Mouse (Mus musculus): ENCODE results near the gene Arf4. TPM values are rescaled to one million over a fixed set of nuclear protein-coding genes. Genes with fewer than 3 reads are reported as not detected.
"Not testable (repeated sequence)": the region's sequence is repeated elsewhere in the genome, so short reads cannot be mapped to it uniquely, and the experiment has no call there.

The Arf4 gene
- polyA plus RNA-seq, 1 experiment from 2014 or later = 586 TPM

GRCm38 (mm10) chr14:26675371-26675770 is 37.5 kb downstream of the Arf4 start:
- WGBS = 17% methylated on average over 12 of the region's 12 CpGs
- Histone ChIP-seq H3K9ac (no peak overlapping the region), H3K4me1 (ENCODE audit: insufficient read depth) (0 out of 2 replicates have a peak, but pooled peaks cover 3% of the 10 kb centered on the region), H3K4me2 (peak overlapping the region; percentile 20; the same call in 1 of the 2 replicates), H3K27ac (ENCODE audit: low read depth) (no peak overlapping the region), H3K4me3 (ENCODE audit: low read depth, low read length) (no peak overlapping the region), H3K27me3 (ENCODE audit: insufficient read depth, low read length) (no peaks in the 10 kb centered on the region), H3K9me3 (ENCODE audit: low read depth, low read length) (no peaks in the 10 kb centered on the region), H3K36me3 (ENCODE audit: insufficient read depth) (no peaks in the 10 kb centered on the region)
- peak; percentile 42 for TF ChIP-seq CTCF (IDR thresholded peaks at IDR 0.05; ENCODE audit: low read depth)
- ATAC-seq (ENCODE audit: insufficient read depth) = no peak
- DNase-seq = peak; percentile 67

GRCm38 (mm10) chr14:26675791-26676190 is 37.9 kb downstream of the Arf4 start:
- H3K9me3 ChIP-seq (ENCODE audit: low read depth, low read length) = no peaks in the 10 kb centered on the region
- DNase-seq = no peak
- H3K4me1 ChIP-seq (ENCODE audit: insufficient read depth) = no peaks in the 10 kb centered on the region
- H3K27me3 ChIP-seq (ENCODE audit: insufficient read depth, low read length) = no peaks in the 10 kb centered on the region
- H3K36me3 ChIP-seq (ENCODE audit: insufficient read depth) = no peaks in the 10 kb centered on the region
- ATAC-seq (ENCODE audit: insufficient read depth) = no peak
- WGBS = 84% methylated on average over 5 of the region's 5 CpGs
- no peak overlapping the region for H3K4me3 ChIP-seq (ENCODE audit: low read depth, low read length)
- no peak for TF ChIP-seq CTCF (IDR thresholded peaks at IDR 0.05; ENCODE audit: low read depth)
- H3K27ac ChIP-seq (ENCODE audit: low read depth) = no peak overlapping the region
- H3K9ac ChIP-seq = no peak overlapping the region
- H3K4me2 ChIP-seq = peak overlapping the region; percentile 20; the same call in 1 of the 2 replicates

DNA sequence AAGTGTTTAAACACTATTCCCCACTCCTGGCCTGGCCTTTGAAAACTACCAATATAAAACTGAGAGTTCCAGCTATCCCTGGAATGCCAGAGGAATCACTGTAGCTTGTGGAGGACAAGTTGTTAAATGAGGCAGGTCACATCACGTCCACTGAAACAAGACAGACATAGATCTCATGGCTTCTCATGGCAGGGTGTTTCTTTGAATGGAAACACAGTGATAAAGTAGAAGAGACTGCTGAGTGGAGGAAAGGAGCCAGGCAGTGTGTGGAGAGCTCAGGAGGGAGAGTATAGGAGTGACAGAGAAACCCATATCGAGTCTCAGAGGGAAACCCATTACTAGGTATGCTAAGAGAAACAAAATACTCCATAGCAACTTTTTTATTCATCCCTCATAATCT is 52.9 kb downstream of the Arf4 start:
- no peak for ATAC-seq (ENCODE audit: insufficient read depth)
- TF ChIP-seq CTCF (IDR thresholded peaks at IDR 0.05; ENCODE audit: low read depth) = no peak
- Histone ChIP-seq H3K4me1 (ENCODE audit: insufficient read depth) (no peaks in the 10 kb centered on the region), H3K4me3 (ENCODE audit: low read depth, low read length) (no peak overlapping the region), H3K4me2 (no peak overlapping the region), H3K9ac (no peak overlapping the region), H3K9me3 (ENCODE audit: low read depth, low read length) (no peaks in the 10 kb centered on the region), H3K27ac (ENCODE audit: low read depth) (no peak overlapping the region), H3K27me3 (ENCODE audit: insufficient read depth, low read length) (no peaks in the 10 kb centered on the region), H3K36me3 (ENCODE audit: insufficient read depth) (no peaks in the 10 kb centered on the region)
- DNase-seq = no peak
- WGBS = 42% methylated on average over 2 of the region's 2 CpGs

GRCm38 (mm10) chr14:26691363-26691762 is 53.5 kb downstream of the Arf4 start:
- Histone ChIP-seq H3K27ac (ENCODE audit: low read depth) (no peak overlapping the region), H3K4me2 (no peak overlapping the region), H3K4me1 (ENCODE audit: insufficient read depth) (no peaks in the 10 kb centered on the region), H3K36me3 (ENCODE audit: insufficient read depth) (no peaks in the 10 kb centered on the region), H3K27me3 (ENCODE audit: insufficient read depth, low read length) (no peaks in the 10 kb centered on the region), H3K9me3 (ENCODE audit: low read depth, low read length) (no peaks in the 10 kb centered on the region), H3K4me3 (ENCODE audit: low read depth, low read length) (no peak overlapping the region), H3K9ac (no peak overlapping the region)
- no peak for ATAC-seq (ENCODE audit: insufficient read depth)
- 41% methylated on average over 2 of the region's 2 CpGs for WGBS
- DNase-seq = peak; percentile 4
- TF ChIP-seq CTCF (IDR thresholded peaks at IDR 0.05; ENCODE audit: low read depth) = no peak

DNA sequence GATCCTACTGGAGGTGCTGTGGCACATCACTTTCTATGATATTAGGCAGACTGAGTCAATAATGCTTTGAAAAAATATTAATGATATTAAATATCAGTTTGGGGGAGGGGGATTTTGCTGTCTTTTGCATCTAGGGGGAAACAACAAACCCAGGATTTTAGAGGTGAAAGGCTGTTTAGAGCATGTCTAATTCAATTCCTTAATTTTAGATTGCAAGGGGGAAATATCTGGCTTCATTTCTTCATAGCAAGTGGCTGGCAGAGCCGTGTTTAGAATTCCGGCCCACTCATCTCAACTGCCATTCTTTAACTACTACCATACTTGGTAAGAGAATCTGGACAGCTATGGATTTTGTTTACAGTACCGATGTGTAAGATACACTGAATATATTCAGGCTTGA is 55.1 kb downstream of the Arf4 start, which contains the start of gene Dnah12:
Gene Dnah12, plus strand, starts transcription at position 301 of the 400 bp plus-strand sequence.
- WGBS = 76% methylated on average over 3 of the region's 3 CpGs
- H3K27me3 ChIP-seq (ENCODE audit: insufficient read depth, low read length) = no peaks in the 10 kb centered on the region
- no peaks in the 10 kb centered on the region for H3K36me3 ChIP-seq (ENCODE audit: insufficient read depth)
- H3K9ac ChIP-seq = no peak within 1 kb of the TSS
- ATAC-seq (ENCODE audit: insufficient read depth) (no peak), DNase-seq (no peak)
- H3K4me3 ChIP-seq (ENCODE audit: low read depth, low read length) = no peak within 1 kb of the TSS
- H3K4me2 ChIP-seq = no peak within 1 kb of the TSS
- no peak for TF ChIP-seq CTCF (IDR thresholded peaks at IDR 0.05; ENCODE audit: low read depth)
- no peaks in the 10 kb centered on the region for H3K9me3 ChIP-seq (ENCODE audit: low read depth, low read length)
- H3K4me1 ChIP-seq (ENCODE audit: insufficient read depth) = no peaks in the 10 kb centered on the region
- no peak within 1 kb of the TSS for H3K27ac ChIP-seq (ENCODE audit: low read depth)

DNA sequence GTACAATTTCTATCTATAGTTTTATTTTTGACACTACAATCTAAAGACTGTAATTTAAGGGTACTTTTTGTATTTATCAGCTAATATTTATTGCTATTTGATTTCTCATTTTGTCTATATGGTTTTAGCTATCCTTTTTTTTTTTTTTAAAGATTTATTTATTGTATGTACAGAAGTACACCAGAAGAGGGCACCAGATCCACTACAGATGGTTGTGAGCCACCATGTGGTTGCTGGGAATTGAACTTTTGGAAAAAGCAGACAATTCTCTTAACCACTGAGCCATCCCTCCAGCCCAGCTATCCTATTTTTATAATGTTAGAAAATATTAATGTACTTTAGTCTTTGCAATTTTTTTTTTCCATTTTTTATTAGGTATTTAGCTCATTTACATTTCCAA is 60.0 kb downstream of the Arf4 start:
- H3K4me3 ChIP-seq (ENCODE audit: low read depth, low read length) = no peak overlapping the region
- H3K4me2 ChIP-seq = no peak overlapping the region
- peak; percentile 49 for TF ChIP-seq CTCF (IDR thresholded peaks at IDR 0.05; ENCODE audit: low read depth)
- H3K36me3 ChIP-seq (ENCODE audit: insufficient read depth) = no peaks in the 10 kb centered on the region
- no peak overlapping the region for H3K9ac ChIP-seq
- ATAC-seq (ENCODE audit: insufficient read depth) (no peak), DNase-seq (peak; percentile 48)
- H3K4me1 ChIP-seq (ENCODE audit: insufficient read depth) = no peaks in the 10 kb centered on the region
- no peaks in the 10 kb centered on the region for H3K27me3 ChIP-seq (ENCODE audit: insufficient read depth, low read length)
- H3K9me3 ChIP-seq (ENCODE audit: low read depth, low read length) = no peaks in the 10 kb centered on the region
- no peak overlapping the region for H3K27ac ChIP-seq (ENCODE audit: low read depth)

DNA sequence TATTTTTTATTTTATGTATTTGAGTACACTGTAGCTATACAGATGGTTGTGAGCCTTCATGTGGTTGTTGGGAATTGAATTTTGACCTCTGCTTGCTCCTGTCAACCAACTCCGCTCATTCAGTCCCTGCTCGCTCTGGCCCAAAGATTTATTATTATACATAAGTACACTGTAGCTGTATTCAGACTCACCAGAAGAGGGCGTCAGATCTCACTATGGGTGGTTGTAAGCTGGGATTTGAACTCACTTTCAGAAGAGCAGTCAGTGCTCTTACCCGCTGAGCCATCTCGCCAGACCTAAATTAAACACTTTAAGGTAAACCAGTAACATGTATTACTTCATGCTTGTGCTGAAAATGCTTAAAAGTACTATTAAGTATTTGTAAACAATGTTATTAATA is 67.4 kb downstream of the Arf4 start:
- not testable (repeated sequence) for H3K27me3 ChIP-seq (ENCODE audit: insufficient read depth, low read length); H3K4me1 ChIP-seq (ENCODE audit: insufficient read depth); H3K27ac ChIP-seq (ENCODE audit: low read depth); DNase-seq; H3K9ac ChIP-seq; H3K4me2 ChIP-seq; H3K36me3 ChIP-seq (ENCODE audit: insufficient read depth); H3K4me3 ChIP-seq (ENCODE audit: low read depth, low read length); ATAC-seq (ENCODE audit: insufficient read depth); H3K9me3 ChIP-seq (ENCODE audit: low read depth, low read length)
- 79% methylated on average over 5 of the region's 5 CpGs for WGBS

Small RNA genes within 50 kb of the gene (microRNA-seq; reads per million reads assigned to microRNA genes)
- gene Mir7672 (ENCODE audit: borderline number of aligned reads) = not detected

Other genes with a start within 250 kb of the Arf4 start
- gene Slmap, start 103.1 kb upstream of the Arf4 start, polyA plus RNA-seq (2014; fragmentation: Nextera tagmentation; extraction: Ambion mirVana) = 30.1 and 31.4 TPM in 2 replicates
- 38.9 and 39.1 TPM in 2 replicates for gene Dennd6a, start 64.2 kb upstream of the Arf4 start, polyA plus RNA-seq (2014; fragmentation: Nextera tagmentation; extraction: Ambion mirVana)
- gene Pde12, start 31.8 kb downstream of the Arf4 start, polyA plus RNA-seq (2014; fragmentation: Nextera tagmentation; extraction: Ambion mirVana) = 10.6 and 11.5 TPM in 2 replicates
- 0.11 and 0.15 TPM in 2 replicates for gene Dnah12, start 55.2 kb downstream of the Arf4 start, polyA plus RNA-seq (2014; fragmentation: Nextera tagmentation; extraction: Ambion mirVana)

Measured in lung, embryonic 14.5 days (tissue).